Mouse (Mus musculus) thymus, postnatal 14 days (tissue): ENCODE data around the gene Gm21874.
"Not testable (repeated sequence)": the region's sequence is repeated elsewhere in the genome, so short reads cannot be mapped to it uniquely, and the experiment has no call there.

Experiments
- DNase-seq: peaks from one replicate; pipeline ENCODE4 v3.0.0; 2021

Gm21874 gene

DNA sequence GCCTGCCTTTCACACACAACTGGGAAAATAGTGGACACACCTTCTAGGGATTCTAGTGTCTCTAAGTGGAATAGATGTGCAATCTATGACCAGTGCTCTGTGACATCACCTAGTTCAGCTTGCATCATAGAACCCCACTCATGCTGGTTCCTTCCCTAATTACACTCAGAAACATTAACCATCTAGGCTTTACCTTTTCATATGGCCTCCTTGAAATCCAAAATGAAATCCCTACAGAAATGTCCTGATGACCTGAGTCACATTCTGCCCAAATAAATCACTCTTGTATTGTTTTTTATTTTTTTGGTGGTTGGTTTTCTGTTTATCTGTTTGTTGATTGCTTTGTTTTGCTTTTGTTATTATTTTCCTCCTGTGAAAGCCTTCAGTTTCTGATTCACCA is at the start of gene Gm21874:
Gm21874 (minus strand) TSS at position 101 of the 400 bp plus-strand sequence.
- DNase-seq: not testable (repeated sequence)
